Comparison of ENCODE assay signal across 9 mouse cellular contexts in the genomic region with DNA sequence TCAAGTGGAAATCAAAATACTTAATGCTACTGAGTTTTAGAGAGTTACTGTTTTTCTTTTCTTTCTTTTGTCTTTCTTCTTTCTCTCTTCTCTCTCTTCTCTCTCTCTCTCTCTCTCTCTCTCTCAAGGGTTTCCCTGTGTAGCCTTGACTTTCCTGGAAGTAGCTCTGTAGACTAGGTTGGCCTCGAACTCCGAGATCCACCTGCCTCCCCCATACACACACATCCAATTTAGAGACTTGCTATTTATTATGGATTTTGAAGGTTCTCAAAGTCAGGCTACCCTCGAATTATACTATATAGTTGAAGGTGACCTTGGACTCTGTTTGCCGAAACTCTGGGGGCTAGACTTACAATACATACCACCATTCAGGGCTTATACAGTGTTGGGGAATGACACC. TPM values are rescaled to one million over a fixed set of nuclear protein-coding genes. Genes with fewer than 3 reads are reported as not detected.
DNase-seq lines count a peak whose midpoint lies in the region; ATAC-seq lines count a peak whose summit lies in the region.
"Had no signal": no experiment of that assay in that cellular context is flagged by ENCODE, and none has a peak within 500 bp of the region (broad histone marks: within the 10 kb centered on the region; RNA-seq: fewer than 3 reads in every experiment).

No protein-coding gene starts in this region.

- H3K36me3 ChIP-seq in kidney, embryonic 14.5 days (ENCODE audit: control insufficient read depth, insufficient read depth, low read length), result peaks cover 6% of the 10 kb centered on the region; the same call in 1 of the 2 replicates
- H3K36me3 ChIP-seq in hindbrain, embryonic 15.5 days, result no peaks in the 10 kb centered on the region
- no peaks in the 10 kb centered on the region for H3K36me3 ChIP-seq in midbrain, embryonic 15.5 days (replicated peaks)

- DNase-seq in kidney, postnatal 10 days, result no peak
- DNase-seq in right cerebral cortex, adult 2 months (ENCODE audit: low spot score in 2 of 2), result no peak
- no peak for DNase-seq in layer of hippocampus, postnatal 14 days (ENCODE audit: low spot score in 2 of 2)
- DNase-seq in adrenal gland, postnatal 14 days, result no peak

- peak overlapping the region; percentile 99 for H3K4me3 ChIP-seq in kidney, embryonic 14.5 days (ENCODE audit: low read length)
- peak overlapping the region; percentile 37 for H3K4me3 ChIP-seq in brown adipose tissue, adult 24 weeks (ENCODE audit: insufficient read depth, low read depth, low read length)
- H3K4me3 ChIP-seq in hindbrain, embryonic 15.5 days, result peak overlapping the region; percentile 96
- H3K4me3 ChIP-seq in midbrain, embryonic 15.5 days, result peak overlapping the region; percentile 71

- 72% methylated on average over 4 of the region's 4 CpGs for WGBS in kidney, embryonic 14.5 days
- WGBS in hindbrain, embryonic 15.5 days, result 76% methylated on average over 4 of the region's 4 CpGs
- 80% methylated on average over 4 of the region's 4 CpGs for WGBS in midbrain, embryonic 15.5 days

- no peaks in the 10 kb centered on the region for H3K9me3 ChIP-seq in kidney, embryonic 14.5 days (ENCODE audit: control insufficient read depth, low read length)
- no peaks in the 10 kb centered on the region for H3K9me3 ChIP-seq in hindbrain, embryonic 15.5 days
- H3K9me3 ChIP-seq in midbrain, embryonic 15.5 days, result no peaks in the 10 kb centered on the region

- no peaks in the 10 kb centered on the region for H3K4me1 ChIP-seq in kidney, embryonic 14.5 days (ENCODE audit: control insufficient read depth, insufficient read depth, low read length)
- H3K4me1 ChIP-seq in brown adipose tissue, adult 24 weeks (ENCODE audit: control insufficient read depth, insufficient read depth, insufficient read length, low read length), result peaks cover 3% of the 10 kb centered on the region; the same call in 1 of the 2 replicates
- H3K4me1 ChIP-seq in hindbrain, embryonic 15.5 days (replicated peaks), result peaks cover 22% of the 10 kb centered on the region
- peaks cover 24% of the 10 kb centered on the region for H3K4me1 ChIP-seq in midbrain, embryonic 15.5 days

- no peak overlapping the region for H3K27ac ChIP-seq in kidney, embryonic 14.5 days (ENCODE audit: low read depth, low read length)
- H3K27ac ChIP-seq in brown adipose tissue, adult 24 weeks (replicated peaks; ENCODE audit: low read depth, low read length), result no peak overlapping the region
- no peak overlapping the region for H3K27ac ChIP-seq in hindbrain, embryonic 15.5 days (replicated peaks)
- no peak overlapping the region for H3K27ac ChIP-seq in midbrain, embryonic 15.5 days

- H3K4me2 ChIP-seq in kidney, embryonic 14.5 days (replicated peaks; ENCODE audit: low read depth, low read length), result peak overlapping the region; percentile 65
- peak overlapping the region; percentile 70 for H3K4me2 ChIP-seq in hindbrain, embryonic 15.5 days
- peak overlapping the region; percentile 62 for H3K4me2 ChIP-seq in midbrain, embryonic 15.5 days

- ATAC-seq in kidney, embryonic 14.5 days (ENCODE audit: low FRiP score, low TSS enrichment), result no peak
- ATAC-seq in hindbrain, embryonic 15.5 days (ENCODE audit: low FRiP score, low read depth), result no peak
- ATAC-seq in midbrain, embryonic 15.5 days (replicated peaks), result no peak

- H3K27me3 ChIP-seq in kidney, embryonic 14.5 days (ENCODE audit: control insufficient read depth, insufficient read depth, low read length), result no peaks in the 10 kb centered on the region
- H3K27me3 ChIP-seq in hindbrain, embryonic 15.5 days, result no peaks in the 10 kb centered on the region
- no peaks in the 10 kb centered on the region for H3K27me3 ChIP-seq in midbrain, embryonic 15.5 days (replicated peaks)
- H3K27me3 ChIP-seq: Patski had no signal

- peak overlapping the region; percentile 98; the same call in 1 of the 2 replicates for H3K9ac ChIP-seq in kidney, embryonic 14.5 days (ENCODE audit: low read depth, low read length)
- peak overlapping the region; percentile 99 for H3K9ac ChIP-seq in hindbrain, embryonic 15.5 days
- peak overlapping the region; percentile 99 for H3K9ac ChIP-seq in midbrain, embryonic 15.5 days

RNA-seq across cellular contexts. Expression of a gene that starts 1.3 kb away (rescaled TPM):
- 144 and 172 TPM in 2 replicates for polyA plus RNA-seq in kidney, embryonic 14.5 days (2014; fragmentation: Nextera tagmentation; extraction: Ambion mirVana)
- 55.4 and 55.8 TPM in 2 replicates for polyA plus RNA-seq in brown adipose tissue, adult 24 weeks (2012; ENCODE audit: insufficient read depth, insufficient read length, missing spikeins)
- 156 and 158 TPM in 2 replicates for polyA plus RNA-seq in hindbrain, embryonic 15.5 days (2015; fragmentation: Nextera tagmentation; extraction: Ambion mirVana)
- 165 and 174 TPM in 2 replicates for polyA plus RNA-seq in midbrain, embryonic 15.5 days (2015; fragmentation: Nextera tagmentation; extraction: Ambion mirVana)
- 10 to 100 TPM; 63.3 to 67.0 TPM for total RNA-seq in layer of hippocampus, postnatal 14 days (2021)
- 294 and 307 TPM in 2 replicates for total RNA-seq in adrenal gland, postnatal 14 days (2021)

RNA-seq across cellular contexts. Expression of a gene that starts 44.3 kb away (rescaled TPM):
- 359 and 402 TPM in 2 replicates for polyA plus RNA-seq in kidney, embryonic 14.5 days (2014; fragmentation: Nextera tagmentation; extraction: Ambion mirVana)
- 567 and 689 TPM in 2 replicates for polyA plus RNA-seq in brown adipose tissue, adult 24 weeks (2012; ENCODE audit: insufficient read depth, insufficient read length, missing spikeins)
- 272 and 273 TPM in 2 replicates for polyA plus RNA-seq in hindbrain, embryonic 15.5 days (2015; fragmentation: Nextera tagmentation; extraction: Ambion mirVana)
- polyA plus RNA-seq in midbrain, embryonic 15.5 days (2015; fragmentation: Nextera tagmentation; extraction: Ambion mirVana), result 254 and 262 TPM in 2 replicates
- total RNA-seq in layer of hippocampus, postnatal 14 days (2021), result 100 to 1,000 TPM; 173 to 192 TPM
- total RNA-seq in adrenal gland, postnatal 14 days (2021), result 1,112 and 1,123 TPM in 2 replicates

RNA-seq across cellular contexts. Expression of a gene that starts 44.4 kb away (rescaled TPM):
- 508 and 679 TPM in 2 replicates for polyA plus RNA-seq in kidney, embryonic 14.5 days (2014; fragmentation: Nextera tagmentation; extraction: Ambion mirVana)
- polyA plus RNA-seq in brown adipose tissue, adult 24 weeks (2012; ENCODE audit: insufficient read depth, insufficient read length, missing spikeins), result 681 and 735 TPM in 2 replicates
- 240 and 257 TPM in 2 replicates for polyA plus RNA-seq in hindbrain, embryonic 15.5 days (2015; fragmentation: Nextera tagmentation; extraction: Ambion mirVana)
- polyA plus RNA-seq in midbrain, embryonic 15.5 days (2015; fragmentation: Nextera tagmentation; extraction: Ambion mirVana), result 195 and 203 TPM in 2 replicates
- total RNA-seq in layer of hippocampus, postnatal 14 days (2021), result 10 to 100 TPM; 95.2 to 98.3 TPM
- 556 and 584 TPM in 2 replicates for total RNA-seq in adrenal gland, postnatal 14 days (2021)

Comparison
In these comparisons a context has a peak if more than half of its experiments do, and no peak if none do; other contexts are left out.
1. H3K4me3 ChIP-seq: peak in every context shown above with its lines; median percentile 99 in kidney, embryonic 14.5 days; 96 in hindbrain, embryonic 15.5 days; 71 in midbrain, embryonic 15.5 days; 37 in brown adipose tissue, adult 24 weeks.